Mouse (Mus musculus) kidney, adult 2 months (tissue): Measurements from ENCODE around the gene Scml4.

ENCODE experiments used
- CTCF ChIP-seq: fragments of 200-500 bp; conservative IDR thresholded peaks from 2 replicates; pipeline ENCODE4 v1.5.1; 2011; ENCODE audit warnings: low read depth, mild to moderate bottlenecking, control low read depth, low read length, moderate library complexity, mixed read lengths; ENCODE audit not compliant: insufficient read depth, insufficient read length
- POLR2A ChIP-seq: fragments of 200-500 bp; IDR thresholded peaks from one replicate; pipeline ENCODE4 v1.6.1; 2011; ENCODE audit warnings: low read depth, low read length, control low read depth

DNA sequence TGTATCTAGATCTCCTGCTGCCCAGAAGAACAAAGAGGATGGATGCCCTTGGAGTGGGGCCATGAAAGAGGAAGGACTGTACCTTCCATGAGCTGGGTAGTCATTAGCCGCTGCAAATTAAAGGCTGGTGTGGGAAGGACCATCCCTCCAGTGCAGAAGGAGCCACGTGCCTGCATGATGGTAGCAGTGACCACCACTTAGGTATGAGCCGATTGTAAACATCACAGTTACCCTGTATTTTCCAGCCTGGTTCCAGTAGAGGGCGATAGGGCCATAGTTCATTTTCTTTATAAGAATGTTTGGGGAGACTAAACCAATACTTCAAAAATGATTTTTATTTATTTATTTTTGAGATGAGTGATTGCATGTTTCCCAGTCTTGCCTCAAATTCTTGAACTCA lies 27.5 kb upstream of the Scml4 start:
- peak; percentile 26; the same call in 1 of the 2 replicates for TF ChIP-seq CTCF
- TF ChIP-seq POLR2A: no peak
